Mouse (Mus musculus) urinary bladder, postnatal 36 days (tissue): Measurements from ENCODE around the gene Bach1.

Experiments used
- DNase-seq, 2 experiments: peaks; one replicate each; pipeline ENCODE4 v3.0.0; 2022; ENCODE audit warnings: low spot score in 2 of 2, mixed read lengths in 1 of 2

Bach1 gene

DNA sequence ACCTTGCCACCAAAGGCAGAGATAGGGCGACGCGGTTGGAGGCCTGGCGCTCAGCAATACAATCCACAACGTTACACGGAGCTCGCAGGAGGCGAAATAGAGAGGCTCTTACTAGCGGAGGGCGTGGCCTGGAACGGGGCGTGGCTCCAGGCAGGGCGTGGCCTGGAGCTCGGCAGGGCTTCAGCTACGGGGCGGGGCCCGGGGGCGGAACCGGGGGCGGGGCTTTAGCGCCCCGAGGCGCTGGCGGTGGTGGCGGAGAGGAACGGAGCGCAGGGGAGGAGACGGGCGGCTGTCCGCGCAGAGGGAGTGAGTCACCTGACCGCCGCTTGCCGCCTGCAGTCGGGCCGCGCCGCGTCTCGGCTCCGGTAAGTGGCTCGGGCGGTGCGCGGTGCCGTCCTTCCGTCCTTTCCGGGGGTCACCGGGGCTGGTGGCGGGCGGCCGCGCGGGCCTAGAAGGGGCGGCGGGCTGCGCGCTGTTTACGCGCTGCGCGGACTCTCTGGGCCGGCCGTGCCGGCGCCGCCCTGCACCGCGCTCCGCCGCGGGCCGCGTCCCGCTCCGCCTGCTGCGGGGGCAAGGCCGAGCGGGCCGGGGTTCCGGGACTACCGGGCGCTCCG is at the start of gene Bach1:
Gene Bach1 (plus strand): TSS at position 254 of the 614 bp plus-strand sequence.
- peak; percentile 88 to 94 for DNase-seq

GRCm38 (mm10) chr16:87652344-87652743 is 46.4 kb upstream of the Bach1 start:
- DNase-seq, result no peak

GRCm38 (mm10) chr16:87652924-87653323 is 45.8 kb upstream of the Bach1 start:
- no peak for DNase-seq

DNA sequence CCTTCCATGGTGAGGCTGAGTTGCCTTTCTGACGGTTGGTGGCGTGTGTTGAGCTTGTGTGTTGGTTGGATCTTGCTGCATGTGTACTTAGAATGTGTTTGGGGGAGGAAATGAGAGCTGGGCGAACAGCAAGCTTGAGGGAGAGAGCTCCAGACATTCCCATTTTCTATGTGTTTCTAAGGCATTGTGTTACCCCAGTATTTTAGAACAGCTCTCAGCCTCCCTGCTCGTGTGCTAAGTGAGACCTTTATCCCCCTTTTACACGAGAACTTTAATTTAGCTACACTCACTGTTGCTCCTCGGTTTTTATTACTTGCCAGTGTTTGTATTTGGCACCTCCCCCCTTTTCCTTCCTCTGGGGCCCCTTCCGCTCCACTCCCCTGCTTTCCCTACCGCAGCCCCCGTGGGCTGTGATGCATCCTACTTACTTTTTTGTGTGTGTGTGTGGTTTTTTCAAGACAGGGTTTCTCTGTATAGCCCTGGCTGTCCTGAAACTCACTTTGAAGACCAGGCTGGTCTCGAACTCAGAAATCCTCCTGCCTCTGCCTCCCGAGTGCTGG is 44.6 kb upstream of the Bach1 start:
- no peak for DNase-seq

DNA sequence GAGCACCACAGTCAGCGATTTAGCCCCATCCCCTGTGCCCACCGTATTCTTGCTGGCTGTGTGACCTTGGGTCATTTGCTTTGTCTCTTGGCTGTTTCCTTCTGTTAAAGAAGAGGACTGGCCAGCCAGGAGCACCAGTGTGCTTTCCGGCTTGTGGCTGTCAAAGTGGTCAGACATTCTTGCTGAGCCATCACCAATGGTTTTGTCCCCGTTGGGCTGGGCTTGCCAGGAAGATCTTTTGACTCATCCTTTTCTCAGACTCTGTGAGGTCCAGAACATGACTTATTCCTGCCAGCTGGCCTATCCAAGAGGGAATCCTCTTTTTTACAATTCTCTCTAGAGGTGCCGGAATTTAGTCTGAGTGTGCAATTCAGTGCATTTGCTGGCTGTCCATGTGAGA is 43.7 kb upstream of the Bach1 start:
- no peak for DNase-seq

GRCm38 (mm10) chr16:87655579-87655978 is 43.2 kb upstream of the Bach1 start:
- no peak for DNase-seq

DNA sequence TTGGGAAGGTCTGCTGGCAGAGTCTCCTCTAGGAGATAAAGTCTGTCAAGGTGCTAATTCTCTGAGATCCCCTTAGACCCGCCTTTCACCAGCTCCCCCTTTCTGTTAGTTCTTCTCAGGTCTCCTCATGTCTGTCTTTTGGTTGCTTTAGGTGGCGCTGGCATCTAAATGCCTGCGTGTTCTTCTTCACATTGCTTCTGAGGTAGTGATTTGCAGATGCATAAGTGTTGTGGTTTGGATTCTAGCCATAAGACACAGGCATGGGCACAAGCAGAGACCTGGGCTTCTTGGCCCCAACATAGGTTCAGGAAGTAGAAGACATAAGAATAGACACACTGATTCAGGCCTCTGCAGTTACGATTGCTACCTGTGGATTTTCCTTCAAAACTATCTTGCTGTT is 42.0 kb upstream of the Bach1 start:
- no peak for DNase-seq

GRCm38 (mm10) chr16:87657291-87657690 is 41.5 kb upstream of the Bach1 start:
- no peak for DNase-seq

GRCm38 (mm10) chr16:87661024-87661471 is 37.7 kb upstream of the Bach1 start:
- peak in 1 of 2 experiments; percentile 23 for DNase-seq

GRCm38 (mm10) chr16:87661636-87662035 is 37.1 kb upstream of the Bach1 start:
- no peak for DNase-seq

- DNase-seq, result no peak
Measured at GRCm38 (mm10) chr16:87662528-87662927, 36.2 kb upstream of the Bach1 start.

DNA sequence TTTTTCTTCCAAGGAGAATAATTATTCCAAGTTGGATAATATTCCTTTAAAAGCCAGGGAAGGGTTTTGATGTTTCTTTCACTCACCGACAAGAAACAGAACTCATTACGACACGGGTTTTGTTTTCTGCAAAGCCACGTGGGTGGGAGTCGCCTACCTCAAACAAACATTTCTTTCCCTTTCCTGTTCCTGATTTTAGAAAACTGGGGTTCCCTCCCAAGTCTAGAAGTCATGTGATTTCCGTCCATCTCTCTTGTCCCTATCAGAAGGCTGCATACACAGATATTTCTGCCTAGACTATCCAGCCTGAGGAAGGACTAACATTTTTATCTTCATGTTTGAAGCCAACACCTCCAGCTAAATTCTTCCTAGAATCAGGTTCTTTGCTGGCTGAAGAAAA is 34.9 kb upstream of the Bach1 start:
- no peak for DNase-seq

DNA sequence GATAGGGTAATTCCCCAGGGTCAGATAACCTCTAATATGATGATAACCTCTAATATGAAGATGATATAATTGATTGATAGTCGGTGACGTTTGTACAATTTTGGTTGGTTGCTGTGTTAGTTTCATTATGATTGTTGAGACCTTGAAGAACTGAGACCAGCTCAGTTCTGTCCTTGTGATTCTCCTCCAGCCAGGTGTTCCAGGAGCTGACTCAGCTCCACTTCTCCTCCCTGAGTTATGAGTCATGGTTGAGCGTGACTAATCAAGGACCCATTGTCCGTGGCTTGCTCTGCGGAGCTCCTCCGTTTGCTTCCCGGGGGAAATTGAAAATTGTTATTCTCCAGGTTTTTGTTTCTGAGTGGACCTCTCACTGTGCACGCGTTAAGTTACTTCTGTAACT is 33.5 kb upstream of the Bach1 start:
- DNase-seq, result no peak

DNA sequence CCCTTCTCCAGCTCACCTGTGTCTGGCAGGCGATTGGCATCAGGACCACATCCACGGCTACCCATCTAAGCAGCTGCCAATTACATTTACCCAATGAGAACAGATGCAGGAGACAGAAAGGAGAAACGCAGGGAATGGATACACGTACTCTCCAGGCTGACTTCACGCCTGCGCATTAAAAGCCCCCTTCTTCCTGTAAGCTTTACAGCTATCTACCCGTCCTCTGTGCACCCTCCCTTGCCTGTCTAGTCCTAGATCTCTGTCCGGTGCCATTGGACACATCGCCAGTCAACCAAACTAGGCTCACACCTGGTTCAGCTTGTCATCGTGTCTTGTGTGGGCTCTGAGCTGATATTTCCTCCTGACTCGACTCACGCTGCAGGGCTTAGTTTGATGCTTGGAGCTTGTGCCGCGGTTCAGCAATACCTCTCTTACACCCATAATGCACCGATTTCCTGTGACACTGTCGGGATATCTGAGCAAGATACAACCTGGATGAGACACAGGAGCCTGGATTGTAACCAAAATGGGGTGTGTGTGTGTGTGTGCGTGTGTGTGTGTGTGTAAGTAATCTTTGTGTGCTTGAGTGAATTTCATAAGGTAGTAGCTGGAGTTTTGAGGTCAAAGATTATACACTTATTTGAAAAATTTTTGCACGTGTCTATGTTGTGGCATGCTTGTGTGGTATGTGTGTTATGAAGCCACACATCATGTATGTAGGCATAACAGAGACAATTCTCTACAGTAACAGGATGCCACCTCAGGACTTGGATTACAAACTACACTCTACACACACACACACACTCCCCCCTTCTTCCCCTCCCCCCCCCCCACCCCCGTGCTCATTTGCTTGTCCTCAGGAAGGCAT is 32.8 kb upstream of the Bach1 start:
- no peak for DNase-seq

GRCm38 (mm10) chr16:87666620-87667004 is 32.1 kb upstream of the Bach1 start:
- DNase-seq, result no peak

DNA sequence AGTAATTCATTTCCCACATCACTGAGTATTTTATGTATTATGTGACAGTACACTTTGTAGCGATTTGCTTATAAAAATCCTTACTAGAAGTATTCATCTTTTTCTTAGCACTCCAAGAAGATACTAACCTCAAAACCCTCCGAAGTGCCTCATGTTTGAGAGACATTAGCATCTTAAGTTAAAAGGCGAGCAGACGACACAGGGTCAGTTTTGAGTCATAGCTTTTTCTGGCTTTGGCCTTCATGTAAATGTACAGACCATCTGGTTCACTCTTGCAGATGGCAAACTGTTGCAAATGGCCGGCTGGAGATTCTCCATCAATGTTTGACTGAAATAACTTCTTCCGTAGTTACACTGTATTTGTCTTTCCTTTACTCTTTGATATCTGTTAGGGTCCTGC is 30.7 kb upstream of the Bach1 start:
- DNase-seq, result no peak

DNA sequence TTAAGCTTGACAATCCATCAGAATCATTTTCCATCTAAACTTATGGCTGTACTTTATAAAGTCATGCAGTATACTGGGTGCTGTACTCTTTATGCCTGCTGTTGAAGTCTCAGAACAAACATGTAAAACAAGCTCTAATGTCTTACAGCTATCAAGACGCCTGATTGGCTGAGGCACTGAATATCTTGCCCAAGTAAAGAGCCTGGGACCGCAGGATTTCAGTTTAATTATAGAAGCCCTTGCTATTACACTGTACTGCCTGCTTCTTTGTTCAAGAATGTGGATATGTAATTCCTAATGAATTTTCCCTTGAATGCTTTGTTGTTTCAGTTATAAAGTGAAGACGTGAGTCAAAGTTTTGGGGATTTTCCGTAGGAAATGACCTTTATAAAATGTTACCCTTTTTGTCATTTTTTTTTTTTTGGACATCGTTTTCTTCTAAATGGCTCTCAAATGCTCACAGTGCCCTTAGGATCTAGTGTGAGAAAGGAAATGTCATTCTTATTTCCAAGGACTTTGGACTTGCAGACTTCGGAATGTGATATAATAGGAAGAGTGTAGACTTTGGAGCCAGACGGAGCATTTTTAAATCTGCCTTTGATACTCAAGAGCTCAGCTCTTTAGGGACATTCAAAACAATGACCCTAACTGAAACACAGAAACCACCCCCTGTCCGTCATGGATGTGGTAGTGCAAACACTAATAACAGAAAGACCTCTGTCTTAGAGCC is 28.5 kb upstream of the Bach1 start:
- DNase-seq, result no peak

- no peak for DNase-seq
Measured at GRCm38 (mm10) chr16:87670821-87671165, 28.0 kb upstream of the Bach1 start.

DNA sequence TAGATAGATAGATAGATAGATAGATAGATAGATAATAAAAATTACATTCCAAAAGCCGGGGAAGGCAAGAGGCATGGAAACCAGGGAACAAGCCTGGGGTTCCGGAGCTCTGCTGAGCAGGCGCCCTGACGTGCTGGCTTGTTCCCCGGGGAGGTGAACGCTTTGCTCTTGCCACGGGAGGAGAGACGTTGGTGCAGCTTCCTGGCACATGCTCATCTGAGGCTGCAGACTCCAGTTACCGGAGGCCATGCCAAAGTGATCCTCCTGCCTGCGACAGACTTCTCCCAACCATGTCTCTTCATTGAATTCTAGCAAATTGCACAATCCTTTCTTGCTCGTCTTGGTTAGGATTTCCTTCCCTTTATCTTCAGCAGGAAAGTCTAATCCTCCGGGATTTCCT is 27.4 kb upstream of the Bach1 start:
- no peak for DNase-seq

GRCm38 (mm10) chr16:87673155-87673554 is 25.6 kb upstream of the Bach1 start:
- DNase-seq, result no peak

GRCm38 (mm10) chr16:87676182-87676581 is 22.6 kb upstream of the Bach1 start:
- DNase-seq, result no peak

DNA sequence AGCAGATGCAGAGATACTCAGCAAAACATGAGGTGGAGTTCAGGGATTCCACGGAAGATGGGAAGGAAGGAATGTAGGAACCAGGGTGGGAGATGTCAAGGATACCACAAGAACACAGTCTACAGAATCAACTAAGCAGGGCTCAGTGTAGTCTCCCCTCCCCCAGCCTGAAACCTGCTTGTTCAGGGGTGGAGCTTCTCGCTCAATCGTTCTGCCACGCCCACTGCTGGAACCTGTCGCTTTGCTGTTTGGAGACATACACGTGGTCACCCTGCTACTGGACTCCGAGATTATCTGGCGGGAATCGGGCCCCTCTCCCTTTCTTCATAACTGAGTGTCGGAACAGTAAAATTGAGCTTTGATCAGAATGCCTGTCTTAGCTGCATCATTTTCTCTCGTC is 20.1 kb upstream of the Bach1 start:
- no peak for DNase-seq
